Mouse (Mus musculus): ENCODE data around the gene Hoxa7. TPM values are rescaled to one million over a fixed set of nuclear protein-coding genes. Genes with fewer than 3 reads are reported as not detected.

The Hoxa7 gene
- polyA plus RNA-seq, 1 experiment from 2014 or later, result 0.75 TPM

DNA sequence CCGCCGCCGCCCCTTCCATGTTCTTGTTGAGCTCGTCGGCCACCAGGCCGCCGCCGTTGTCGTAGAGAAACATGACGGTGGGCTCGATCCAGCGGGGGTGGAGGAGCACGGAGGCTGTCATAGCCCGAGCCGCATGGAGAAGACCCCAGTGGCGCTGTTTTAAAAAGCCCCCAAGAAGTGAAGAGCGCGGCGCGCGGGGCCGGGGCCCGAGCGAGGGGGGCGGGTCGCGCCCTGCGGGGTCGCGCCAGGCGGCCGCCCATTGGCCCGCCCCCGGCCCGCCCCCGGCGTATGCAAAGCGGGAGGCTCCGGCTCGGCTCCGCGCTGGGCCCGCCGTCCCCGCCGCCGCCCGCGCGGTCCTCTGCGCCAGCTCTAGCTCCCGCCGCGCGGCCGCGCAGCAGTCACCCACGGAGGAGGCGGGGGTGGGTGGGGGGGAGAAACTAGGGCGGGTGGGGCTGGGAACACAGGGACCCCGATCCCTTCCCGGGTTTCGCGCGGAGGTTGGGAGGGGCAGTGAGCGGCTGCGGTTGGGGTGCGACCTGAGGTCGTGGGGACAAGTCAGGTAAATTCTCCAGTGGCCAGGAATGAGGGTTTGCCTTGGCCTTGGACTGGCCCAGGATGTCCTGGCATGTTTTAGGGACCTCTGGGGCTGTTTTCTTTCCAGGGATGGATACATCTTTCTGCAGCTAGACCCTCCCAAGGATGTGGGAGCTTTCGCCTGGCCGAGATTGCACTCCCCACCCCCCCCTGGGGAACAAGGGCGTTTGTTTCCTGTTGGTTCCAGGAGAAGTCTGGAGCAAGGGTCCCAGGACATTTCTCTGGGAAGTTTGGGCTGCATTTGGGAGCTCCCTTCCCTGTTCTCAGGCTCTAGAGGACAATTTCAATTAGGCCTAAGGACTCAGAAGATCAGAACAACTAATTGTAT lies 39.3 kb upstream of the Hoxa7 start, which contains the start of gene Hoxa13:
Hoxa13 (minus strand) TSS at position 227 of the 922 bp plus-strand sequence.
- Histone ChIP-seq H3K36me3 (ENCODE audit: inconsistent target) (no peaks in the 10 kb centered on the region), H3K27ac (no peak within 1 kb of the TSS), H3K4me3 (ENCODE audit: inconsistent target) (no peak within 1 kb of the TSS), H3K79me2 (ENCODE audit: inconsistent target) (no peaks in the 10 kb centered on the region)
- 3% methylated on average over 23 of the region's 72 CpGs for WGBS (ENCODE audit: missing documents)

DNA sequence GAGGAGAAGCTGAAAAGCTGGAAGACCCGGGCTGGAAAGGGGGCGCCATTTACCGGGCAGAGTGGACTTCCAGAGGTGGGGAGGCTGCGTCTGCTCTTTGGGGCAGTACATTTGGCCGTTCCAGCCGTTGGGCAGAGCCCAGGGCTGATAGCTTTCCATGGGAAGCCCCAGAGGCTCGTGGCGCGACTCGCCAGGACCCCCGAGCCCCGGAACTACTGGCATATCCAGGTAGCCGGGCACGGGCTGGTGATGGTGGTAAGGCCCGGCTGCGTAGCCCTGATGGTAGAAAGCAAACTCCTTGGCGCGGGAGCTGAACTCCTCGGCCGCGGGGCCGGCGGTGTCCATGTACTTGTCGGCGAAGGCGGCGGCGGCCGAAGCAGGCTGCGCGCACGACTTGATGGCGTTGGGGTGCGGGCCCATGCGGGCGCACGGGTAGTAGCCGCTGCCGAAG lies 38.2 kb upstream of the Hoxa7 start:
- 3% methylated on average over 39 of the region's 39 CpGs for WGBS (ENCODE audit: missing documents)
- Histone ChIP-seq H3K27ac (no peak overlapping the region), H3K79me2 (ENCODE audit: inconsistent target) (no peaks in the 10 kb centered on the region), H3K36me3 (ENCODE audit: inconsistent target) (no peaks in the 10 kb centered on the region), H3K4me3 (ENCODE audit: inconsistent target) (no peak overlapping the region)

DNA sequence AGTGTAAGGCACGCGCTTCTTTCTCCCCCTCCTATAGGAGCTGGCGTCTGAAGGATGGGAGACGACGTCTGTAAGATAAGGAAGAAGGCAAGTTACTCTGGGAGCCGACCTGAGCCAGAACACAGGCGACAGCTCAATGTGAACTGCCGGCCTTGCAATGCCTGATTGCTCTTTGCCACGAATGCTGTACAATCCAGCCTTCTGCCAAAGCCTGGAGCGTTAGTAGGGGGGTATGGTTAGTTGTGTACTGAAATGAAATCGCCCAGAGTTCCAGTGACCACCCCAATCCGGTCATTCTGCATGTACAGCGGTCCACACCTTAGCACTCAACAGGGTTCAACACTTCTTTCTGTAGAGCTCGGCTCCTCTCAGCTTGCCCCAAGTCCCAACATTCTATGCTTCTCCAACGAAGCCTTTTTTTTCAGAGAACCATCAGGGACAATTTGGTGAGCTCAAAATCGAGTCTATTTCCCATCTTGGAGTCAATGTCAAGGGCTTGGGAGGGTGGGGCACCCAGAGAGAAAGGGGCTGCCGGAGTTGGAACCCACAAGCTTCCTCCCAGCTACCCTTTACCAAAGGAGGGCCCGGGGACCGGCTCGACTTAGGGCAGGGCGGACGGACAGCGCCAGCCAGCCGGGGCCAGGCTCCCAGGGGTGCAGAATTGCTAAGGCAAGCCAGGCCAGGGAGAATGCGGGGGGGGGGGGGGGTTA lies 37.6 kb upstream of the Hoxa7 start:
- Histone ChIP-seq H3K79me2 (ENCODE audit: inconsistent target) (no peaks in the 10 kb centered on the region), H3K4me3 (ENCODE audit: inconsistent target) (no peak overlapping the region), H3K36me3 (ENCODE audit: inconsistent target) (no peaks in the 10 kb centered on the region), H3K27ac (no peak overlapping the region)
- 6% methylated on average over 25 of the region's 25 CpGs for WGBS (ENCODE audit: missing documents)

DNA sequence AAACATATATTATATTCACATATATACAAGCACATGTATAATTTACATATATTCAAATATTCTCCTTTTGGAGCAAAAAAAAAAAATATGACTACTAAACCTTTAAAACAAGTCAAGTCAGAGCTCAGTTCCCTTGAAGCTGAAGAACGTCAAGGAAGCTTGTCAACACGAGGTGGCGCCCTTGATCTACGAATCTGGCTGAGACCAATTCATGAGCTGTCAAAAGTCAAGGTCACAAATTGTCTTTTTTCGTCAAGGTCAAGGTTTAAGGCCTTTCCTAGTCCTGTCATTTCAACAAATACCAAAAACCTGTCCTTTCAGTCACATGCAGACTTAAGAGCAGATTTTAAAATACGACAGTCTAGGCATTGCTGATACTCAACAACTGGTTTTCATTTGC lies 35.3 kb upstream of the Hoxa7 start:
- 0% methylated on average over 6 of the region's 6 CpGs for WGBS (ENCODE audit: missing documents)
- Histone ChIP-seq H3K79me2 (ENCODE audit: inconsistent target) (no peaks in the 10 kb centered on the region), H3K36me3 (ENCODE audit: inconsistent target) (no peaks in the 10 kb centered on the region), H3K27ac (no peak overlapping the region), H3K4me3 (ENCODE audit: inconsistent target) (no peak overlapping the region)

DNA sequence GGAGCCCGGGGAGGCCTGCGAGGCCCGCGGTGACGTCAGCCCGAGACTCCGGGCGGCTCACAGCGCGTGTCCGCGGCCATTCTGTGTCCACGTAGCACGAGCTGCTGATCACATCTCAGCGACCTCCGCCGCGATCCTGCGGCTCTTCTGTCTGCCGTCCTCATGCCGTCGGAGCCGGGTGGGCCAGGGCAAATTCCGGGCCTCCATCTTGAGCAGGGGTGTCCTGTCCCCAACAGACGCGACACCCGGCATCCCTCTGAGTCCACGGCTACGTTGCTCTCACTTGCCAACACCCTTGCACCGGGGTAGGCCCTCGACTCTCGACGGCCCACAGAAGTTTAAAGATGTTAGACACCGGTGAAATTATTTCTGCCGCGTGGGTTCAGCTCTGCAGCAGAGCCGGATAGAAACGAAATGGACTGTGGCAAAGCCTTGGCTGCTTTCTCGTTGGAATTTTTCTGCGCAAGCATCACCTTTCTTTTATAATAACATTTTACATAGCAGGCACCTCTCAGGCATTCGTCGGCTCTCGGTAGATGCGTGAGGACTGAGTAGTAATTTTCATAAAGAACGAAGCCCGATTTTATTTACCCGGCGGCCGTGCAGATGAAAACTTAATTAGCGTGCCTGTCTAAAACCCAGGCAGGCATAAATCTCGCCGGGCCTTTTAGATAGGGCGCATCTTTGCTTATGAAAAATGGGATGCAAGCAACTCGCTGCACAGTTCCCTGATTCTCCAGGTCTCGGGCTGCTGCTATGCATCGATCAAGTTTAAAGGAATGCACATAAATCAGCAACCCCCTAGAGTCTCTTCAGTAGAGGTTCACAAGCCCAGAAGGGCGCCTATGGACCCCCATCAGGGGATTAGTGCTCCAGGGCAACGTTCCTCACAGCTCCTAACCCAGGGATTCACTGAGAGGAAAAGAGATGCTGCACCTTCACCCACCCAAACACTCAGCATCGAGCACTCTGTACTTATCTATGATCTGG lies 32.2 kb upstream of the Hoxa7 start:
- H3K79me2 ChIP-seq (ENCODE audit: inconsistent target), result no peaks in the 10 kb centered on the region
- no peak overlapping the region for H3K4me3 ChIP-seq (ENCODE audit: inconsistent target)
- no peaks in the 10 kb centered on the region for H3K36me3 ChIP-seq (ENCODE audit: inconsistent target)
- 4% methylated on average over 58 of the region's 59 CpGs for WGBS (ENCODE audit: missing documents)
- no peak overlapping the region for H3K27ac ChIP-seq

DNA sequence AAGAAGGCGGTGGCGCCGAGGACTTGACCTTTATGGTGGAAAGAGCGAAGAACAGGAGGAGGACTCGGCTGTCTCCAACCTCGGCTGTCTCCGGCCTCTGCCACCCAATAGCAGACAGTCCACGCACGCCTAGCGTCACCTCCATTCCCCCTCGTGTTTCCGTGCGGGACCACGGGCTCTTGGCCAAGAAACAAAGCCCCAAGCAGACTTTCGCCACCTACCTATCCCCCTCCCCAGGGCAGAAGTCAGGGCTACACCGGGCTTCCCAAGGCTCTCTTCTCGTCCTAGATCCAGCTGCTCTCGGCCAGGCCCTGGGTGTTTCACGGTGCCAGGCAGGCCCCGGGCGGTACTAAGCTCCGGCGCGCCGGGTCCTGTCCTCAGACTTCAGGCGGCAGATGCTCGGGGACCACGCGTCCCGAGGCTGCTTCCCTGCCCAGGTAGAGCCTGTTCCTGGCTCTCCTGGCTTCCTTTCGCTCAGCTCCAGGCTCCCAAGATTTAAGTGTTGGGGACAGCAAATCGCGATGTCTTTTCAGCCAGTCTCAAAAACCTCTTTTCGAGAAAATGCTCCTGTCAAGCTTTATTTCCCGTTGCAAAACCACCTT lies 31.2 kb upstream of the Hoxa7 start:
- H3K27ac ChIP-seq, result no peak overlapping the region
- no peaks in the 10 kb centered on the region for H3K36me3 ChIP-seq (ENCODE audit: inconsistent target)
- no peak overlapping the region for H3K4me3 ChIP-seq (ENCODE audit: inconsistent target)
- no peaks in the 10 kb centered on the region for H3K79me2 ChIP-seq (ENCODE audit: inconsistent target)
- 5% methylated on average over 35 of the region's 35 CpGs for WGBS (ENCODE audit: missing documents)

DNA sequence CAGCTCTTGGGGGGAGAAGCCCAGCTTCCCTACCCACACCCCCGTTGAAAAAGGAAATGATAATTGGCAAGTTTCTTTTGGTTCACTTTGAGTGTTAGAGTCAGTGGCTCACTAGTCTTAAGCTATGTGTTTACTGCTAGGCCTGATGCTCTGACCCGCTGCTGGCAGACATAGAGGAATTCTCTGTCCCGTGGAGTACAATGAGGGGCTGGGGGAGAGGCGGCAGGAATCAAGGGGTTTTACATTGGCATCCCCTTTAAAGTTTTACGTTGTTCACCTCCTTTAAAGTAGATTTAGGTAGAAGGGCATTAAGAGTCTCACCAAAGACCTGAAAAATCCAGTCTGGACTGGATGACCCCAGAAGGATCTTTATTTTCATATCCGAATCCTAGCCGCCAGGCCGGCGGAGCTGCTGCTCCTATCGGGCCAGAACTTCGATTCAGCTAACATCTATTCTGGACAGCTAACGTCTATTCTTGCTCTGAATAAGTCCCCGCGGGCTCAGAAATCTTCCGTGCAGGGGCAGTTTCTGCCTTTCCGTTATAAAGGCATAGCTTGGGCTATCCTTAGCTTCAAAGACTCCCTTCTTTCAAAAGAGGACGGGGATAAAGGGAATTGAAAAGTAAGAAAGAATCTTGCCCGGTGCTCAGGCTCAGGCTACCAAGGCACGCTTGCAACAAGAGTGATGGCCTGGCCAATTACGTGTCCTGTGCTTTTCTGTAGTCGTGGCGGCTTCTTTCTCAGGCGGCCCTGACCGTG lies 30.5 kb upstream of the Hoxa7 start:
- H3K79me2 ChIP-seq (ENCODE audit: inconsistent target), result no peaks in the 10 kb centered on the region
- no peak overlapping the region for H3K4me3 ChIP-seq (ENCODE audit: inconsistent target)
- WGBS (ENCODE audit: missing documents), result 16% methylated on average over 24 of the region's 24 CpGs
- no peak overlapping the region for H3K27ac ChIP-seq
- no peaks in the 10 kb centered on the region for H3K36me3 ChIP-seq (ENCODE audit: inconsistent target)

DNA sequence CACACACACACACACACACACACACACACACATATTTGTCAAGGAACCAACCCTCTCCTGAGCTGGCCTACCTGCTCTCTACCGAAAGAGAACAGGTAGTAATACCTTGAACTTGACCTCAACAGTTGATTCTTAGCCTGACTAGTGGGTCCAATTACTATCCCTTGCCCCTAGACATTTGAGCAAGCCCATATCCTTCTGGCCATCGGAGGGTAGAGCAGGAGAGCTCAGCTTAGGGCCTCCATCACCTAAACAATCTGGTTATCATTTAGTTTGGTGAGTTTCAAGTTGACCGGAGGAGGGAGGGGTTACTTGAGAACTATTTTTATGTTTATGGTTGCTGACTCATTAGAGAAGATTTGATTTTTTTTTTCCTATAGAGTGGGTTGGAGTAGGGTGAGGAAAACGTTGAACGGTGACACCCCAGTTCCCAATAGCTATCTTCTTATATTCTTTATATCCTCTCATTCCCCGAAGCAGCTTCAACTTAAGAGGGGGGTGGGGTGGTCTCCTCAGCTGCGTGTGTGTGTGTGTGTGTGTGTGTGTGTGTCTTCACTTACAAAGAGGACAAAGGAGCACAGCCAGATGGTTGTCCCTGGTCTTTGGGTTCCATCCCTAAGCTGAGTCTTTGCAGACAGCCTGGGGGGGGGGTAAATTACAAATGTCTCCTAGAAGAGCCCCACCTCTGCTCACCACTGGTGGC lies 29.7 kb upstream of the Hoxa7 start:
- WGBS (ENCODE audit: missing documents), result 5% methylated on average over 7 of the region's 7 CpGs
- no peaks in the 10 kb centered on the region for H3K36me3 ChIP-seq (ENCODE audit: inconsistent target)
- H3K27ac ChIP-seq, result no peak overlapping the region
- no peak overlapping the region for H3K4me3 ChIP-seq (ENCODE audit: inconsistent target)
- no peaks in the 10 kb centered on the region for H3K79me2 ChIP-seq (ENCODE audit: inconsistent target)

DNA sequence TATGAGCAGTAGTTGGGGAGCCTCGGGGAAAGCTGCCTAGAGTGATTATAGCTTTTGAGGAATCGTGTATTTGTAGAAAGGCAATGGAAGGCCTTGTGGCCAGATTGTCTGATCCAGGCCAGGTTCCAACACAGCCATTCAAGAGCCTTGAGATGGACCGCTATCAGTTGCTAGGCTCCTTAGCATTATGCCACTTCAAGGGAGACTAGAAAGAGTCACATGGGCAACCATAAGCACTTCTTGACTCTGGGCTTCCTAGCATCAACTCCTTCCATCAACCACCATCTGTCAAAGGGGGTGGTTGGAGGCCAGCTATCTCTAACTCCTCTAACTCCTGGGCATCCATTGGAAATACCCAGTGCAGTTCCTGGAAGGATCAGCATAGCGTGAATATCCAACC lies 28.2 kb upstream of the Hoxa7 start:
- Histone ChIP-seq H3K4me3 (ENCODE audit: inconsistent target) (no peak overlapping the region), H3K79me2 (ENCODE audit: inconsistent target) (no peaks in the 10 kb centered on the region), H3K36me3 (ENCODE audit: inconsistent target) (no peaks in the 10 kb centered on the region), H3K27ac (no peak overlapping the region)
- 37% methylated on average over 4 of the region's 4 CpGs for WGBS (ENCODE audit: missing documents)

DNA sequence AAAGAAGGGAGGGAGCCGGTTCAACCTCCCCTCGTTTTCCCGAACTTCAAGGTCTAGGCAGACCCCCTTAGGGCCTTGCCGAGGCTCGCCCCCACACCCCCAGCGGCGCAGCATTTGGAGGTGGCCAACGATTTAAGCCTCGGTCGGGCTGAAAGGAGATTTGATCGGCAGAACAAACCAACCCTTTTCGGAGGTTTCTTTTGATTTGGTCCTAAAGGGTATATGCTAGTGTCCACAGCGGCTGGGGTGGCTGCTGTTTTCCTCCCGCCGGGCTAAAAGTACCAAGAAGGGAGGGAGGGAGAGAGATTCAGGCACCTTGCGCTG lies 27.7 kb upstream of the Hoxa7 start:
- Histone ChIP-seq H3K36me3 (ENCODE audit: inconsistent target) (no peaks in the 10 kb centered on the region), H3K4me3 (ENCODE audit: inconsistent target) (no peak overlapping the region), H3K79me2 (ENCODE audit: inconsistent target) (no peaks in the 10 kb centered on the region), H3K27ac (no peak overlapping the region)
- 5% methylated on average over 16 of the region's 16 CpGs for WGBS (ENCODE audit: missing documents)

DNA sequence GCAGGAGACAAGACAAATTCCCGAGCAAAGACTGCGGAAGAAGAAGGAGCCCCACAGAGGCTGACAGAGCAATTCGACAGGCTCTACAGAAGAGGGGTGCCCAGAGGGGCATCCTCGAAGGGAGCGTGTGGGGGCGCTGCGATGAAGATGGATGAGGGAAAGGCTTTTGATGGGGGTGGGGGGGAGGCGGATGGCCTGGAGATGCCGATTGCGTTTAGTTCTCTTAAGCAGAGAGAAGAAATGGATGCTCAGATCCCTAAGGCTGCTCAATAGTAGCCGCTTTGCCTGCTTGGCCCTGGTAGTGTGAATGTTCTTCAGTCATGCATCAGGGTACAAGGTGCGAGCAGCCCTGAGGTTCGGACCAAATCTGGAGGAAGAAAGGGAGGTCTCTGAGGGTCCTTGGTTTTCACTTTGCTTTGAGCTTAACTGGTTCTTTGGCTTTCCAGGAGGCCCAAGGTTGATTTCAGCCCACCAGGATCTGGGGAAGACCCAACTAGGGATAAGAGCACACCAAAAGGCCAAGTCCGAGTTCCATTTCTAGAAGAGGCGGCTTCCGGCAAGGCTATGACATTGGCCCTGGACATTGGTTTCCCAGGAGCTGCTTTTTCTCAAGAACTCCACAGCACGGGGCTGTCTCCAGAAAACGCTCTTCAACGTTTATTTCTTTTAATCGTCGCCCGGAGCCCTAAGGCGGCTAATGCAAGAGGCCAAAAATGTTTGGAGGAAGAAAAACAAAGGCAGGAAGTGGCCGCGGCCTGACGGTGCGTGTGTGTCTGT lies 27.2 kb upstream of the Hoxa7 start:
- H3K4me3 ChIP-seq (ENCODE audit: inconsistent target), result no peak overlapping the region
- WGBS (ENCODE audit: missing documents), result 9% methylated on average over 27 of the region's 27 CpGs
- no peak overlapping the region for H3K27ac ChIP-seq
- H3K36me3 ChIP-seq (ENCODE audit: inconsistent target), result no peaks in the 10 kb centered on the region
- no peaks in the 10 kb centered on the region for H3K79me2 ChIP-seq (ENCODE audit: inconsistent target)

DNA sequence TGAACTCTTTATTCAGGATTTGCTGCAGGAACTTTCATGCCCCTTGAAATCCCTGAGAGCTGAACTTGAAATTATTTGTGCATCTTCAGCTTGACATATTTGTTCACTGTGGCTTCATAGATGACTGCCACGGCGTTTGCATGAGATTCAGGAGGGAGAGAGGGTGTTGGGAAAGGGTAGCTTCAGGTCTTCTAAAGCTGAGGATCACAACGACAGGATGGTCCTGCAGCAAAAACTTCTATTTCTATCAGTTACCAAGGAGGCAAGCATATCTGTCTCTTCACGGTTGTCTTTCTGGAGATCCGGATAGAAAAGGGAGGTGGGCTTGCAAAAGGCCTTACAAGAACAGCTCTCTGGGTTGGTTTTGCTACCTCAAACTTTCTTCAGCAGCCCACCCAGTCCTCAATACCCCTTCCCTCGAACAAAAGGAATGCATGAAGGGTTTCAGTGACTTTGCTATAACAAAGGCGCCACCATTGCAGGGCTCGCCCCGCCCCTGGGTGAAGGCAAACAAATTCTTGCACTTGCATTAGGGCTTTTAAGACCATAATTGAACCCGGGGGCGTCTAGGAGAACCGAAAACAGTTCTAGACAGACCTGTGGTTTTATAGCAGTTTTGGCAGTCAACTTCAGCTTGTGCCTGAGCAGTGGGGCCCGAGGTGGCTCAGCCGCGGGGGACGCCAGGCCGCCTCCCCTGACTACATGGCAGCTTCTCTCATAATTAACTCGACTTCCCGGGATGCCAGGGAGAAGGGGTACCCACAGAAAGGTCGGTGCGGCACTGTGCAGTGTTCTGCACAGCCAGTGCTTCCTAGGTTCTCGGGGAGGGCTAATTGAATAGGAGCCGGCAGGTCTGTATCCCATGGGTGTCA lies 26.3 kb upstream of the Hoxa7 start:
- WGBS (ENCODE audit: missing documents), result 8% methylated on average over 22 of the region's 23 CpGs
- Histone ChIP-seq H3K27ac (no peak overlapping the region), H3K36me3 (ENCODE audit: inconsistent target) (no peaks in the 10 kb centered on the region), H3K4me3 (ENCODE audit: inconsistent target) (no peak overlapping the region), H3K79me2 (ENCODE audit: inconsistent target) (no peaks in the 10 kb centered on the region)
